Mouse (Mus musculus) adipocyte (in vitro differentiated cells): ENCODE data around the gene Aoc3.
A peak's percentile ranks its signal among the peaks of the same experiment; 100 is the strongest.
"Not testable (repeated sequence)": the region's sequence is repeated elsewhere in the genome, so short reads cannot be mapped to it uniquely, and the experiment has no call there.

Experiments used
- DNase-seq: peaks from one replicate; pipeline ENCODE4 v3.0.0-alpha.2; 2016; ENCODE audit warnings: low spot score

The Aoc3 gene

GRCm38 (mm10) chr11:101374421-101374938 is 44.1 kb downstream of the Aoc3 start:
- DNase-seq, result no peak

DNA sequence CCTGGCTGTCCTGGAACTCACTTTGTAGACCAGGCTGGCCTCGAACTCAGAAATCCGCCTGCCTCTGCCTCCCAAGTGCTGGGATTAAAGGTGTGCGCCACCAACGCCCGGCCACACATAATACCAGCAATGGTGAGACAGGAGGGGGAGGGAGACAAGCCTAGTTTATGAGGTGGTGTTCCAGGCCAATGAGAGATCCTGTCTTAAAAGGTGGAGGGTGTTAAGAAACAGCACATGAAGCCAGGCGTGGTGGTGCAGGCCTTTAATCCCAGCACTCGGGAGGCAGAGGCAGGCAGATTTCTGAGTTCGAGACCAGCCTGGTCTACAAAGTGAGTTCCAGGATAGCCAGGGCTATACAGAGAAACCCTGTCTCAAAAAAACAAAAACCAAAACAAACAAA is 47.8 kb downstream of the Aoc3 start:
- DNase-seq, result not testable (repeated sequence)

DNA sequence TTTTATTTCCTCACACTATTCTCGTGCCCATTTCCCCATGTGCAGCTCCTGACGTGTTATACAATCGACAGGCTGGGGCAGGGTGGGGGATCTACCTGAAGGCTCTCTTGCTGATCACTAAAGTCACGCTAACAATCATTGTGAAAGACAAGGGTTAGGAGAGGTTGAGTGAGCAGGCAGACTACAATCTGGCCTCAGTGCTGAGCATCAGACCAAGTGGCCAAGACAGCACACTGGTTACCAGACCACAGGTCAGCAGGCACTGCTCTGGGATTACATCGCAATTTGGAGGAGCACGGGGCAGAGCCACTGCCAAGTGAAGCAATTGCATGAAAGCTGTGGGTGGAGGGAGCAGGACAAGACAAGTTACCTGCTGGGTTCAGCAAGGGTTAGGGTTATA is 48.5 kb downstream of the Aoc3 start:
- DNase-seq, result peak; percentile 97

DNA sequence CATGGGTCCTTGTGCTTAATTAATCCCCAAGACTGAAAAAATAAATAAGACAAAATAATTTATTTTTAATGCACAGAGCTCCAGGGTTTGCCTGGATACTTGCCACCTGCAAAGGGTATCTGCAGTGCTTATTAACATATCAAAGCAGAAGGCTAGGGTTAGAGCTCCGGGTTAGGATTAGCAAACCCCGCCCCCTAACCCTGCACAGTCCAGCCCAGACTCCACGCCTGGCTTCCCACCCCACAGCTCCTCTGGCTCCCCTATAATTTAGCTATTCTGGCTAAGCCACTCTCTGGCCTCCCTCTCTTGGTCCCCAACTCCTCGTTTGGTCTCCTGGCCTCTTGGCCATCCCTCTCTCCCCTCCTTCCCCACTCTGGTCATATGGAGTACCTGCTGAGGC is 51.4 kb downstream of the Aoc3 start:
- DNase-seq, result no peak
